Mouse (Mus musculus): Measurements from ENCODE around the gene Rtn2. TPM values are rescaled to one million over a fixed set of nuclear protein-coding genes. Genes with fewer than 3 reads are reported as not detected.

The Rtn2 gene
- 6.8 and 7.8 TPM in 2 replicates for polyA plus RNA-seq (2011; ENCODE audit: insufficient read length, low read depth, missing spikeins)

DNA sequence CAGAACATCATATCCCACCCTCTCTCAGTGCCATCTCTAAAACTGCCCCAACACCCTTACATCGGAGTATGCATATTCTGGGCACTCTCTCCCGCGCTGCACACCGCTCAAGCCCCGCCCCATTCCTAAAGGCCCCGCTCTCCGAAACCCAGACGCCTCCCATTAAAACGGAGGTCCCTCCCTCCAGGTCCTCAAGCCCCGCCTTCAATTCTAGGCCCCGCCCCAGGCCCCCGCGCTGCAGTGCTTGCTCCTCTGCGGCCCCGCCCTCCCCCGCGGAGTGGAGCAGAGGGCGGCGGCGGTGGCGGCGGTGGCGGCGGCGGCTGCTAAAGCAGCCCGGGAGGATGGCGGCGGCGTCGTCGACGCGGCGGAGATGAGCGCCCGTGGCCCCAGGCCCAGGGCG is at the start of gene Rtn2:
Rtn2 (plus strand) TSS at position 240 of the 400 bp plus-strand sequence.
- Histone ChIP-seq H3K27ac (ENCODE audit: insufficient read depth, low read length) (no peak within 1 kb of the TSS), H3K4me3 (ENCODE audit: insufficient read depth, low read length) (peak within 1 kb of the TSS; percentile 43), H3K4me1 (ENCODE audit: control insufficient read depth, insufficient read depth, low read length) (no peaks in the 10 kb centered on the region)
- no peak for TF ChIP-seq CTCF (IDR thresholded peaks at IDR 0.05; ENCODE audit: borderline replicate concordance, insufficient read depth, low read length)
- TF ChIP-seq POLR2A (IDR thresholded peaks at IDR 0.05; ENCODE audit: low read depth, low read length), result no peak

DNA sequence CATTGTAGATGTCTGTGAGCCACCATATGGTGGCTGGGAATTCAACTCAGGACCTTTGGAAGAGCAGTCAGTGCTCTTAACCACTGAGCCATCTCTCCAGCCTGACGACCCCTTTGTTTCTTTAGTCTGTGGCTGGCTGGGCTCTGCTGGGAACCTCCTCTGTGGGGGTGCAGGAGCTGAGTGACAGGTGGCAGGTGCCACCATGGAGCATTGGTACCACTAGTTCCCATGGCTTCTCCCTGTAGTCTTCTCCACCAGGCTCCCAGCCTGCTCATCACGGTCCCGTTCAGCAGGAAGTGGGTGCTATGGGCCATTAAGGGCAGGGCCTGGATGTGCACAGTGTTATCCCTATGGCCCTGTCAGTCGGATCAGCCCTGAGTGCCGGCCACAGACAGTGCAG is 47.8 kb upstream of the Rtn2 start:
- no peak overlapping the region for H3K4me3 ChIP-seq (ENCODE audit: insufficient read depth, low read length)
- no peak overlapping the region for H3K27ac ChIP-seq (ENCODE audit: insufficient read depth, low read length)
- H3K4me1 ChIP-seq (ENCODE audit: control insufficient read depth, insufficient read depth, low read length), result no peaks in the 10 kb centered on the region
- no peak for TF ChIP-seq CTCF (IDR thresholded peaks at IDR 0.05; ENCODE audit: borderline replicate concordance, insufficient read depth, low read length)
- no peak for TF ChIP-seq POLR2A (IDR thresholded peaks at IDR 0.05; ENCODE audit: low read depth, low read length)

DNA sequence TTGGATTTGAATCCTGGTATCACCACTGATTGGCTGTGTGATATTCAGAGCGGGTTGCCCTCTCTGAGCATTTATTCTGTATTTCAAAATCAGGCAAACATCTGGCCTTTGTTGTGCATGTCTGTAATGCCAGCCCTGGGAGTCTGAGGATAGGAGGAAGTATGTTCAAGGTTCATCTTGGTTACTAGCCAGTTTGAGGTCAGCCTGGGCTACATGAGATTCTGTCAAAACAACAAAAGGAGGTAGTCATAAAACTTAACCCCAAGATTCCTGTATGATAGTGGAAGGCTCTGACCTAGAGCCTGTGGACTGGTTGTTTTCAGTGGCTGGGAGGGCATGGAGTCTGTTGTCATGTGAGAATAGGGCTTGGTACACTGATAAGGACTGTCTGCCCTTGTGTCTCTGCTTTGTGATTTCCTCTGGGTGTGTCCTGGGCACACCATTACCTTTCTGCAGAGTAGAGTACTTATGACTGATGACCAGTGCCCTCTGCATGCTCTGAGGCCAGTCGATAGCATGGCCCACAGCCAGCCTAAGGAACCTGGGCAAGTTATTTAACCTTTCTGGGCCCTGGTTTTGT is 47.2 kb upstream of the Rtn2 start:
- Histone ChIP-seq H3K4me1 (ENCODE audit: control insufficient read depth, insufficient read depth, low read length) (no peaks in the 10 kb centered on the region), H3K4me3 (ENCODE audit: insufficient read depth, low read length) (no peak overlapping the region), H3K27ac (ENCODE audit: insufficient read depth, low read length) (no peak overlapping the region)
- TF ChIP-seq CTCF (IDR thresholded peaks at IDR 0.05; ENCODE audit: borderline replicate concordance, insufficient read depth, low read length), result no peak
- no peak for TF ChIP-seq POLR2A (IDR thresholded peaks at IDR 0.05; ENCODE audit: low read depth, low read length)

DNA sequence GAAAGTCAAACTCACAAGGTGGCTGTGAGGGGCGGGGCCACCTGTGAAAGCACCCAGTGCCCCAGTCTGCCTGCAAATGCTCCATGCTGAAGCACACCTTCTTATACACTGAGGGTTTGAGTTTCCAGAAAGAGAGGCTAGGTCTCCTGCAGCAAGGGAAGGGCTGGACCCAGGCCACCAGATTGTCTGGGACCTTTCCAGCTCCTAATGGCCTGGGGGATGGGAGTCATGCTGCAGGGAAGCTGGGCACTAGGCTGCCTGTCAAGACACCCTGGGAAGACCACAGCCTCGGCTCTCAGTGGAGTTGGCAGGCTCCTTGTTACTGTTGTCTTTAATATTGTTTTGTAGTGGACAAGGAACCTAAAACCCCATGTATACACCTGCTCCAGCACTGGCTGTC is 46.0 kb upstream of the Rtn2 start:
- no peaks in the 10 kb centered on the region for H3K4me1 ChIP-seq (ENCODE audit: control insufficient read depth, insufficient read depth, low read length)
- TF ChIP-seq CTCF (IDR thresholded peaks at IDR 0.05; ENCODE audit: borderline replicate concordance, insufficient read depth, low read length) (no peak), POLR2A (IDR thresholded peaks at IDR 0.05; ENCODE audit: low read depth, low read length) (no peak)
- H3K27ac ChIP-seq (ENCODE audit: insufficient read depth, low read length), result no peak overlapping the region
- no peak overlapping the region for H3K4me3 ChIP-seq (ENCODE audit: insufficient read depth, low read length)

DNA sequence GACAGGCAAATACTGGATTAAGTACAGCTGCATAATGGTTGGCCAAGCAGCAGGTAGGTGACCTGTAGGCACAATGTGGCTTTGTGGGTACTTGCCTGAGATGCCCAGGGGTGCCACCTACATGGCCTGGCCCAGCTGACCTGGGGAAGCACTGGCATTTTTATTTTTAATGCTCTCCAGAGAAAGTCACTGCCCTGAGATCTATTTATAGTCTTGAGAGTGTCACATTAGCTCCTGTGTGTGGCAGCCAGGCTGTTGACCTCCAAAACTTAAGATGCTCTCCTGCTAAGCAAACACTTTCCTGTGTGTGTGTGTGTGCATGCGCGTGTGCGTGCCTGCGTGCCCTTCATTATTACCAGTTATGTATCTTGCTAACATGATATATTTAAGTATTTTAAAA is 44.1 kb upstream of the Rtn2 start:
- TF ChIP-seq POLR2A (IDR thresholded peaks at IDR 0.05; ENCODE audit: low read depth, low read length) (no peak), CTCF (IDR thresholded peaks at IDR 0.05; ENCODE audit: borderline replicate concordance, insufficient read depth, low read length) (no peak)

DNA sequence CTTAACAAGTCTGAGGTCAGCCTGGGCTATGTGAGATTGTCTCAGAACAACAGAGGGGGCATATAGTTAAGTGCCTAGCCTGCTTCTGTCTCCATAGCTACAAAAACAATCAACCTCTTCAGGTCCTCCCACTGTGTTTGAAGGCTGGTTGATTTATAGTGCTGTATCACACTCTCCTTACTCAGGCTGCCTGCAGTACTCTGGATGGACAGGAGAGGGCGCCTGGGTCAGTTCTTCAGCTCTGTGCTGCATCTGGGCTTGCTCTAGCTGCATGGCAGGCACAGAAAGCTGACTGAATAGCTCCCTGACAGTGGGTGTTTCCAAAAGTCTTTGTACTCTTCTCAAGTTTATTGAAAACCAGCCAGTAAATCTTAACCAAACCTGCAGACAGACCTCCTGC is 43.0 kb upstream of the Rtn2 start:
- no peaks in the 10 kb centered on the region for H3K4me1 ChIP-seq (ENCODE audit: control insufficient read depth, insufficient read depth, low read length)
- no peak overlapping the region for H3K4me3 ChIP-seq (ENCODE audit: insufficient read depth, low read length)
- H3K27ac ChIP-seq (ENCODE audit: insufficient read depth, low read length), result no peak overlapping the region
- TF ChIP-seq CTCF (IDR thresholded peaks at IDR 0.05; ENCODE audit: borderline replicate concordance, insufficient read depth, low read length) (peak; percentile 82), POLR2A (IDR thresholded peaks at IDR 0.05; ENCODE audit: low read depth, low read length) (no peak)

More for the DNA sequence above, 44.1 kb upstream of the Rtn2 start:
- Histone ChIP-seq H3K27ac (ENCODE audit: insufficient read depth, low read length) (no peak overlapping the region), H3K4me1 (ENCODE audit: control insufficient read depth, insufficient read depth, low read length) (no peaks in the 10 kb centered on the region), H3K4me3 (ENCODE audit: insufficient read depth, low read length) (no peak overlapping the region)

DNA sequence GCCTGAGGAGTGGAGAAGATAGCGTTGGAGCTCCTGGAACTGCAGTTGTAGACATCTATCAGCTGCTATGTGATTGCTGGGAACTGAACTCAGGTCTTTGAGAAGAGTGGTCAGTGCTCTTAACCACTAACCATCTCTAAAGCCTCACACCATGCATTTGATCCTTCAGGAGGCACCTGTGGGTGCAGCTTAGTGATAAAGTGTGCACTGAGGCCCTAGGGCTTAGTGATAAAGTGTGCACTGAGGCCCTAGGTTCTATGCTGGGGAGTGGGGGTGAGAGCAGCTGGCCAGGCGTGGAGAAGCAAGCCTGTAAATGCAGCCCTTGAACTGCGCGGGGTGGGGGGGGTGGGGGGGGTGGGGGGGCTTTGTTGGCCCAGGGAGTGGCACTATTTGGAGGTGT is 42.4 kb upstream of the Rtn2 start:
- H3K27ac ChIP-seq (ENCODE audit: insufficient read depth, low read length), result no peak overlapping the region
- TF ChIP-seq CTCF (IDR thresholded peaks at IDR 0.05; ENCODE audit: borderline replicate concordance, insufficient read depth, low read length), result no peak
- TF ChIP-seq POLR2A (IDR thresholded peaks at IDR 0.05; ENCODE audit: low read depth, low read length), result no peak
- no peak overlapping the region for H3K4me3 ChIP-seq (ENCODE audit: insufficient read depth, low read length)
- H3K4me1 ChIP-seq (ENCODE audit: control insufficient read depth, insufficient read depth, low read length), result no peaks in the 10 kb centered on the region

DNA sequence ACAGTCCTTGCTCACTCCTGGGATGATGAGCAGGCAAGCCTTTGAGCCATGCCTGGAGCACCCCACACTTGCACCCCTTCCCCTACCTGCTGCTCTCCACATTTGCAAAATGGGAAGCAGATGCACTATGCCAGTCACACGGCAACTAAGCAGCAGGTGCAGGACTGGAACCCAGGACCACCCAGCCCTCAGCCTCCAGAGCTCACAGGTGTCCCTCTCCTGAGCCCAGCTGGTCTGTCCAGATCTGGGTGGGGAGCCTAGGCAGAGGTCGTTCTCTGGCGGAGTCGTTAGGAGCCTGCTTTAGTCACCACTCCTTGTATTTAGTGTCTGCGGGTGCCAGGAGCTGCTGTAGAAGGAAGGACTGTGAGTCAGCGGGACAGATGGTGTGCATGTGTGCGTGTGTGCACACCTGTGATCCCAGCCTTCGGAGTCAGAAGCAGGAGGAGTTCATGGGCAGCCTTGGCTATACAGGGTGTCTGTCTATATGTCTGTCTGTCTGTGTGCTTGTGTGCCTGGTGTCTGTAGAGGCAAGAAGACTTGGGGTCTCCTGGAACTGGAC is 41.4 kb upstream of the Rtn2 start:
- Histone ChIP-seq H3K27ac (ENCODE audit: insufficient read depth, low read length) (no peak overlapping the region), H3K4me3 (ENCODE audit: insufficient read depth, low read length) (no peak overlapping the region), H3K4me1 (ENCODE audit: control insufficient read depth, insufficient read depth, low read length) (no peaks in the 10 kb centered on the region)
- TF ChIP-seq POLR2A (IDR thresholded peaks at IDR 0.05; ENCODE audit: low read depth, low read length) (no peak), CTCF (IDR thresholded peaks at IDR 0.05; ENCODE audit: borderline replicate concordance, insufficient read depth, low read length) (no peak)

DNA sequence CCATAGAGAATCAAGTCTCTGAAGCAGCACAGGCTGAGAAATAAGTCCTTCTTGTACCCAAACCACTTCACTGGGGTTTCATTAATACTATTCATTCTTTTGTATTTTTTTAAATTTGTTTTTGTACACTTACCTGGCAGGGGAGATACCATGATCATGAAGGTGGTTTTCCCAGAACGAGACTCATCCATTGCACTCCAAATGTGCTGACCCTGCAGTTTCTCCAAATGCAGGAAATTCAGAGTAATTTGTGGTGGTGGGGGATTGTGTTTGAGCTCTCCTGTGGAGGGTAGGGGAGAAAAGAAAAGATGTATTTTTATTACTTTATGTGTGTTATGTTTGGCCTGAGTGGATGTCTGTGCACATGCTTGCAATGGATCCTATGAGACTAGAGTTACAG is 40.4 kb upstream of the Rtn2 start:
- no peaks in the 10 kb centered on the region for H3K4me1 ChIP-seq (ENCODE audit: control insufficient read depth, insufficient read depth, low read length)
- TF ChIP-seq CTCF (IDR thresholded peaks at IDR 0.05; ENCODE audit: borderline replicate concordance, insufficient read depth, low read length) (no peak), POLR2A (IDR thresholded peaks at IDR 0.05; ENCODE audit: low read depth, low read length) (no peak)
- no peak overlapping the region for H3K27ac ChIP-seq (ENCODE audit: insufficient read depth, low read length)
- H3K4me3 ChIP-seq (ENCODE audit: insufficient read depth, low read length), result no peak overlapping the region

DNA sequence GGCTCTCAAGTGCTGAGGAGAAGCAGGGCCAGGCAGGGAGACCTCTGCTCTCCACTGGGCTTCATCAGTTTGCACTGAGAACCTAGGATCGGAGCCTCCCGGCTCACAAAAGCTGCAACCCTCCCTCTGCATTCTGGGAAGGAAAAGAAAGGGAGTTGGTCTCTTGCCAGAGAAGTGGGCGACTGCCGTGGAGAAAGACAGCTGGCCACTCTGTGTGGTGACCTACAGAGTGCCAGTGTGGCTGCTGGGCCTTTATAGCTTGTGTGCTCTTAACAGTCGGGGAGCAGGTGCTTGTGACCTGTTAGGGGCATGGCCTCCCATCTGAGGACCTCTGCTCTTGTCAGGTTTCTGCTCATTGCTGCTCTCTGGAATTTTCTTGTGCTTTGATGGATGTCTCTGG is 38.6 kb upstream of the Rtn2 start:
- no peak overlapping the region for H3K27ac ChIP-seq (ENCODE audit: insufficient read depth, low read length)
- no peaks in the 10 kb centered on the region for H3K4me1 ChIP-seq (ENCODE audit: control insufficient read depth, insufficient read depth, low read length)
- no peak overlapping the region for H3K4me3 ChIP-seq (ENCODE audit: insufficient read depth, low read length)
- TF ChIP-seq POLR2A (IDR thresholded peaks at IDR 0.05; ENCODE audit: low read depth, low read length), result no peak
- no peak for TF ChIP-seq CTCF (IDR thresholded peaks at IDR 0.05; ENCODE audit: borderline replicate concordance, insufficient read depth, low read length)

Data from embryonic fibroblast, embryonic 13.5 days (primary cell).